Mouse (Mus musculus) stomach, postnatal 0 days (tissue): ENCODE measurements around the gene Ndufs5. TPM values are rescaled to one million over a fixed set of nuclear protein-coding genes. Genes with fewer than 3 reads are reported as not detected.

Experiments used
- ATAC-seq: fragments of 200-750 bp; cut with Nextera tagmentation; 2 replicates; pipeline ENCODE4 v1.8.0; 2017; ENCODE audit not compliant: low FRiP score, low TSS enrichment
- DNase-seq: peaks from one replicate; pipeline ENCODE4 v3.0.0-alpha.2; 2016; ENCODE audit warnings: low spot score
- H3K27ac ChIP-seq: fragments of 300-500 bp; sonication (generic); replicated peaks from 2 replicates; pipeline ENCODE4 v1.5.1; 2014; ENCODE audit warnings: mild to moderate bottlenecking, control low read depth
- H3K27me3 ChIP-seq: fragments of 300-500 bp; sonication (generic); 2 replicates; pipeline ENCODE4 v1.6.1; 2014; ENCODE audit warnings: low read length; ENCODE audit not compliant: control insufficient read depth, insufficient read depth
- H3K36me3 ChIP-seq: fragments of 300-500 bp; sonication (generic); 2 replicates; pipeline ENCODE4 v1.6.1; 2014; ENCODE audit warnings: low read length, mixed read lengths; ENCODE audit not compliant: control insufficient read depth, insufficient read depth
- H3K4me1 ChIP-seq: fragments of 300-500 bp; sonication (generic); replicated peaks from 2 replicates; pipeline ENCODE4 v1.6.1; 2014; ENCODE audit warnings: antibody characterized with exemption; ENCODE audit not compliant: control insufficient read depth, insufficient read depth
- H3K4me2 ChIP-seq: fragments of 300-500 bp; sonication (generic); replicated peaks from 2 replicates; pipeline ENCODE4 v1.6.1; 2014; ENCODE audit warnings: low read depth, mild to moderate bottlenecking, control low read depth, moderate library complexity
- H3K4me3 ChIP-seq: fragments of 300-500 bp; sonication (generic); 2 replicates; pipeline ENCODE4 v1.5.1; 2014; ENCODE audit warnings: low read depth, low read length, control low read depth
- H3K9ac ChIP-seq: fragments of 300-500 bp; sonication (generic); 2 replicates; pipeline ENCODE4 v1.6.1; 2014; ENCODE audit warnings: mild to moderate bottlenecking, low read length, control low read depth, mixed read lengths
- H3K9me3 ChIP-seq: fragments of 300-500 bp; sonication (generic); 2 replicates; pipeline ENCODE4 v1.6.1; 2016; ENCODE audit warnings: low read length; ENCODE audit not compliant: control insufficient read depth
- CTCF ChIP-seq: IDR thresholded peaks from 2 replicates; pipeline ENCODE4 v1.5.1; 2016; ENCODE audit warnings: antibody characterized with exemption, low read depth, mild to moderate bottlenecking, moderate library complexity
- EP300 ChIP-seq: optimal IDR thresholded peaks from 2 replicates; pipeline ENCODE3; 2016; ENCODE audit warnings: antibody characterized with exemption
- WGBS: fragments of 180-500 bp; shearing (Covaris S2); extraction: QIAGEN DNeasy Blood & Tissue Kit; methylation state at CpG from one replicate; pipeline ENCODE4 v1.1.7; 2014; 5-methylcytosine and 5-hydroxymethylcytosine counted together
- polyA plus RNA-seq: library from polyadenylated mRNA; unstranded; fragments of >200 nt; fragmentation: Nextera tagmentation; extraction: Ambion mirVana; gene quantifications from 2 replicates; pipeline ENCODE4 v1.2.1, GENCODE M21; 2015

Gene Ndufs5
- polyA plus RNA-seq, 1 experiment from 2014 or later, result 344 TPM

GRCm38 (mm10) chr4:123749484-123750130 is 31.6 kb upstream of the Ndufs5 start:
- H3K9ac ChIP-seq, result peak overlapping the region; percentile 92
- H3K4me1 ChIP-seq, result no peaks in the 10 kb centered on the region
- DNase-seq, result no peak
- no peaks in the 10 kb centered on the region for H3K9me3 ChIP-seq
- H3K4me2 ChIP-seq, result peak overlapping the region; percentile 95
- TF ChIP-seq EP300 (no peak), CTCF (no peak)
- ATAC-seq, result peak; percentile 77
- H3K27ac ChIP-seq, result peak overlapping the region; percentile 93
- H3K27me3 ChIP-seq, result no peaks in the 10 kb centered on the region
- under 1% methylated on average over 55 of the region's 55 CpGs for WGBS
- H3K4me3 ChIP-seq, result peak overlapping the region; percentile 94
- no peaks in the 10 kb centered on the region for H3K36me3 ChIP-seq

DNA sequence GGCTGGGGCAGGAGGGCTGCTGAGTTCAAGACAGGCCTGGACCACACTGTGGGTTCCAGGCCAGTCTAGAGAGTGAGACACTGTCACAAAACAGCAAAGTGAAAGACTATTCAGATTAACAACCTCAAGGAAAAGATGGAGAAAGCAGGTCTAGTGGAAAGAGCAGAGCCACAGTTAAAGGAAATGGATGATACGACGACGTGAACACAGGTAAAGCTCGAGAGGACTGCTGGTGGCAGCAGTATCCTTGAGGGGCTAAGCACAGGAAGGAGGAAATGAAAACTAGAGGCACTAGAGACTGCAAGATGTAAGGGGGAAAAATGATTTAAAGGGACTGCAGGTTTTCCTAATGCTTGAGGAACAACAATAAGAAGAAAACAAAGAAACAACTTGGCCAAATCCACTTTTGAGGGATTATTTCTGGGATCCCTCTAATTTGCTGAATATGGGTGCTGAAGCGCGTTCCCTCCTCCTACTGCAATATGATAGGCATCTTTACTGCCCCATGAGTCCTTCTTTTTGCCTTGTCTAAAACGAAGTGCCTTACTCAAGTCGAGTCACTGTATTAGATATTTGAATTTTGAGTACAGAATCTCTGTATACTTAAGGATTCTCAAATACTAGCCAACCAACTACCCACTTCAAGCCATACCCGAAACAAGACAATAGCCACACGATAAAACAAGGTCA is 30.9 kb upstream of the Ndufs5 start:
- H3K27ac ChIP-seq, result peak overlapping the region; percentile 93
- H3K4me2 ChIP-seq, result peak overlapping the region; percentile 95
- H3K9ac ChIP-seq, result peak overlapping the region; percentile 92
- H3K4me1 ChIP-seq, result no peaks in the 10 kb centered on the region
- H3K27me3 ChIP-seq, result no peaks in the 10 kb centered on the region
- H3K36me3 ChIP-seq, result no peaks in the 10 kb centered on the region
- WGBS, result 8% methylated on average over 10 of the region's 10 CpGs
- 0 out of 2 replicates have a peak, but pooled peaks have one; percentile 14 for TF ChIP-seq CTCF
- no peak for TF ChIP-seq EP300
- no peak for DNase-seq
- H3K4me3 ChIP-seq, result peak overlapping the region; percentile 94
- H3K9me3 ChIP-seq, result no peaks in the 10 kb centered on the region
- ATAC-seq, result no peak

DNA sequence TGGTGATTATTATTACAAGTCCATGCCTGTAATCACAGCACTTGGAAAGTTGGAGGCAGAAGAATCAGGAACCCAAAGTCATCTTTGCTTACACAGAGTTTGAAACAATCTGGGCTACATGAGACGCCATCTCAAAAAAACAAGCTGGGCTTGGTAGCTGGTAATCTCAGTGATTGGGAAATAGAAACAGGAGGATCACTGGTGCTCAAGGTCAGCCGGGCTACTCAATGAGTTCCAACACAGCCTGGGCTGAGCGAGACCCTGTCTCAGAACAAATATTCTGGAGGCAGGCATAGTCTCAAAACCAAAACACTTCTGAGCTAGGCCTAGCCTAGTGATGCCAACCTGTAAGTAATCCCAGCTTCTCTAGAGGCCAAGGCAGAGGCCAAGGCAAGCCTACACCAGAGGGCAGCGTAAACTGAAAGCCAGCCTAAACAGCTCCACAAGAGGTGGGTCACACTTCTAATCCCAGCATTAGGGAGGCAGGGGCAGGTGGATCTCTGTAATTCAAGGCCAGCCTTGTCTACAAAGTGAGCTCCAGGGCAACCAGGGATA is 27.3 kb upstream of the Ndufs5 start:
- Histone ChIP-seq H3K9ac (no peak overlapping the region), H3K27ac (no peak overlapping the region), H3K27me3 (no peaks in the 10 kb centered on the region), H3K9me3 (no peaks in the 10 kb centered on the region), H3K4me1 (no peaks in the 10 kb centered on the region), H3K4me3 (no peak overlapping the region), H3K36me3 (peaks cover 6% of the 10 kb centered on the region; the same call in 1 of the 2 replicates), H3K4me2 (no peak overlapping the region)
- WGBS, result 88% methylated on average over 4 of the region's 4 CpGs
- no peak for DNase-seq
- no peak for ATAC-seq
- peak; percentile 16; the same call in 1 of the 2 replicates for TF ChIP-seq CTCF
- TF ChIP-seq EP300, result no peak

DNA sequence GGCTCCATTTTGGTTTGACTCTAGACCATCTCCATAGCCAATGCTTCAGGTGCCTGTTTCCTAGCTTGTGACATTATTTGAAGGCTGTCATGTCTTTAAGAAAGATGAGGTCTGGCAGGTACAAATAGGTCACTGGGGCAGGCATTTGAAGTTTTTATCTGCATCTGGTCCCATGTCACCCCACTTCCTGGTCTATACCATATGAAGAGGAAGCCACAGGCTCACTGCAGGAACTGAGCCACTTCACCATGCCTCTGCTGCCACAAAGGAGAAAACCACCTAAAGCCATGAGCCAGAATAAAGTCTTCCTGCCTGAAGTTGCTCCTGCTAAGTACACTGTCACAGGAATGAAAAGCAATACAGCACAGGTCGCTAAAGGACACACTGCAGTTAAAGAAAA is 24.9 kb upstream of the Ndufs5 start:
- H3K4me2 ChIP-seq, result no peak overlapping the region

GRCm38 (mm10) chr4:123738708-123739107 is 20.7 kb upstream of the Ndufs5 start:
- H3K4me1 ChIP-seq, result no peaks in the 10 kb centered on the region
- no peak overlapping the region for H3K4me3 ChIP-seq
- no peak overlapping the region for H3K4me2 ChIP-seq
- H3K9ac ChIP-seq, result no peak overlapping the region
- TF ChIP-seq CTCF (no peak), EP300 (no peak)
- 91% methylated on average over 4 of the region's 4 CpGs for WGBS
- no peak overlapping the region for H3K27ac ChIP-seq
- ATAC-seq, result no peak
- H3K27me3 ChIP-seq, result no peaks in the 10 kb centered on the region
- peaks cover 17% of the 10 kb centered on the region for H3K36me3 ChIP-seq
- no peaks in the 10 kb centered on the region for H3K9me3 ChIP-seq
- no peak for DNase-seq

More for the DNA sequence above, 24.9 kb upstream of the Ndufs5 start:
- H3K27me3 ChIP-seq, result no peaks in the 10 kb centered on the region
- H3K9me3 ChIP-seq, result no peaks in the 10 kb centered on the region
- no peaks in the 10 kb centered on the region for H3K4me1 ChIP-seq
- ATAC-seq, result no peak
- H3K4me3 ChIP-seq, result no peak overlapping the region
- H3K9ac ChIP-seq, result no peak overlapping the region
- 81% methylated on average over 1 of the region's 1 CpGs for WGBS
- no peak overlapping the region for H3K27ac ChIP-seq
- TF ChIP-seq EP300, result no peak
- TF ChIP-seq CTCF, result no peak
- DNase-seq, result no peak
- H3K36me3 ChIP-seq, result peaks cover 13% of the 10 kb centered on the region

DNA sequence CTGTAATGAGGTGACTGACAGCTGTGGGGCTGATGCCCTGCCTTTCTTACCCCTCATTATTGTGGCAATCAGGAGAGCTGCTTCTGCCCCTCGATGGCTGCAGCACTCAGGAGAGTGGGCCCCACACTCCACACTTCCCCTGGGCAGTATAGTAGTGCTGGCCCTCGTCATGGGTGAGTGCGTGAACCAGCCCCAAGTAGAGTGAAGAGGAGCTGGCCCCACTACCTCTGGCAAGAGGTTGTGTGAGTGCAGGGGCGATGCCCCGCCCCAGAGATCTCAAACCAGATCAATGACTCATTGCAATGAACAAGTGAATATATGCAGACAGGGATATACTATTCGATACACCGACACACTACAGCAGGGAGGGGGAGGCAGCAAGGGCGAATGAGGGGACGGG is 15.5 kb upstream of the Ndufs5 start:
- Histone ChIP-seq H3K9ac (no peak overlapping the region), H3K4me1 (no peaks in the 10 kb centered on the region), H3K9me3 (no peaks in the 10 kb centered on the region), H3K27ac (no peak overlapping the region), H3K4me2 (no peak overlapping the region), H3K36me3 (peaks cover 15% of the 10 kb centered on the region), H3K4me3 (no peak overlapping the region), H3K27me3 (no peaks in the 10 kb centered on the region)
- TF ChIP-seq EP300 (no peak), CTCF (no peak)
- 75% methylated on average over 9 of the region's 9 CpGs for WGBS
- ATAC-seq, result peak; percentile 60; the same call in 1 of the 2 replicates
- no peak for DNase-seq
